Mouse (Mus musculus) heart, embryonic 10.5 days (tissue): ENCODE measurements around the gene Usp44. TPM values are rescaled to one million over a fixed set of nuclear protein-coding genes. Genes with fewer than 3 reads are reported as not detected.
"Not testable (repeated sequence)": the region's sequence is repeated elsewhere in the genome, so short reads cannot be mapped to it uniquely, and the experiment has no call there.

Experiments used
- DNase-seq: peaks from one replicate; pipeline ENCODE4 v3.0.0-alpha.2; 2017; ENCODE audit warnings: low spot score
- H3K27ac ChIP-seq: fragments of 300-500 bp; sonication (generic); 2 replicates; pipeline ENCODE4 v1.5.1; 2016; ENCODE audit warnings: mild to moderate bottlenecking
- H3K27me3 ChIP-seq: fragments of 300-500 bp; sonication (generic); 2 replicates; pipeline ENCODE4 v1.6.1; 2016; ENCODE audit warnings: mild to moderate bottlenecking; ENCODE audit not compliant: poor library complexity, insufficient read depth, severe bottlenecking
- H3K36me3 ChIP-seq: fragments of 300-500 bp; sonication (generic); 2 replicates; pipeline ENCODE4 v1.6.1; 2016; ENCODE audit warnings: mild to moderate bottlenecking, moderate library complexity
- H3K4me1 ChIP-seq: fragments of 300-500 bp; sonication (generic); 2 replicates; pipeline ENCODE4 v1.6.1; 2016; ENCODE audit warnings: mild to moderate bottlenecking
- H3K4me3 ChIP-seq: fragments of 300-500 bp; sonication (generic); 2 replicates; pipeline ENCODE4 v1.5.1; 2016; ENCODE audit warnings: mild to moderate bottlenecking, moderate library complexity
- H3K9me3 ChIP-seq: fragments of 300-500 bp; sonication (generic); 2 replicates; pipeline ENCODE4 v1.6.1; 2016; ENCODE audit warnings: mild to moderate bottlenecking, moderate library complexity
- WGBS: fragments of 180-500 bp; shearing (Covaris S2); methylation state at CpG from one replicate; pipeline ENCODE4 v1.1.7; 2016; 5-methylcytosine and 5-hydroxymethylcytosine counted together
- polyA plus RNA-seq: library from polyadenylated mRNA; unstranded; fragments of >200 nt; fragmentation: Nextera tagmentation; extraction: Ambion mirVana; gene quantifications from 2 replicates; pipeline ENCODE4 v1.2.1, GENCODE M21; 2016

Usp44 gene
- polyA plus RNA-seq = 1.6 and 2.0 TPM in 2 replicates

DNA sequence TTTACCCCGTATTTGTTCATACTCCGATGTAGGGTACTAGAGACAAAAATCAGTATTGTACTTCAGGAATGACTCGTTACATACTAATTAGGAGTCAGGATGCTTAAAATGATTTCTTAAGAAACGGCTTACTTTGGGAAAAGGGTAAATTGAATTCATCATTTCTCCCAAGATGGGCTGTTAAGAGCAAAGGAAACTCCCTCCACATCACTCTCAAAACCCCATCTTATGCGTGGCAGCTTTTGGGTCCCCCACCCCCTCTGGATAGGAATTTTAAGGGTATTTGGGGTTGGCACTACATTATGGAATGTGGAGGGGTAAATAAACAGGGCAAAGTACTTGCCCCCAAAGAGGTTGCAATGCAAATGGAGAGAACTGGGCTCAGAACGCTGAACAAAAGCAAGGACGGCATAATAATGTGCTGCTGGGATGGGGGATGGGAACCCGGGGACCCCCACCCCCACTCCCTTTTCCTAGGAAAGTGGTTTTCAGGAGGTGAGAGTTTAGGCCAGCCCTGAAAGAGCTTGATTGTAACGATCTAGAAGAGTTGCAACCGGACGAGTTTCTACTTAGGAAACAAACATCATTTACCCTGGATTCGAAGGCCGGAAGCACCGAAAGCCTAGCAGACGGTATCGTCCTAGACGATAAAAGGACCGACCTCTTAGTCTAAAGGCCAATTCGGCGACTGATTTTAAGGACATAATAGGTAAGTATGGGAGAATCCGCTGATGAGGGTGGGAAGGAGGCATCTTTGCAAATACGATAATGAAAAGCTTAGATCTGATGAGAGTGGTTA, at the start of gene Usp44:
Usp44 (plus strand) TSS at position 625 of the 799 bp plus-strand sequence.
- no peaks in the 10 kb centered on the region for H3K9me3 ChIP-seq
- WGBS = 9% methylated on average over 22 of the region's 22 CpGs
- H3K36me3 ChIP-seq = no peaks in the 10 kb centered on the region
- no peak for DNase-seq
- H3K27me3 ChIP-seq = peaks cover 58% of the 10 kb centered on the region
- peak within 1 kb of the TSS; percentile 44 for H3K4me3 ChIP-seq
- H3K4me1 ChIP-seq = 0 out of 2 replicates have a peak, but pooled peaks cover 11% of the 10 kb centered on the region
- 0 out of 2 replicates have a peak within 1 kb of the TSS, but pooled peaks have one; percentile 2 for H3K27ac ChIP-seq

DNA sequence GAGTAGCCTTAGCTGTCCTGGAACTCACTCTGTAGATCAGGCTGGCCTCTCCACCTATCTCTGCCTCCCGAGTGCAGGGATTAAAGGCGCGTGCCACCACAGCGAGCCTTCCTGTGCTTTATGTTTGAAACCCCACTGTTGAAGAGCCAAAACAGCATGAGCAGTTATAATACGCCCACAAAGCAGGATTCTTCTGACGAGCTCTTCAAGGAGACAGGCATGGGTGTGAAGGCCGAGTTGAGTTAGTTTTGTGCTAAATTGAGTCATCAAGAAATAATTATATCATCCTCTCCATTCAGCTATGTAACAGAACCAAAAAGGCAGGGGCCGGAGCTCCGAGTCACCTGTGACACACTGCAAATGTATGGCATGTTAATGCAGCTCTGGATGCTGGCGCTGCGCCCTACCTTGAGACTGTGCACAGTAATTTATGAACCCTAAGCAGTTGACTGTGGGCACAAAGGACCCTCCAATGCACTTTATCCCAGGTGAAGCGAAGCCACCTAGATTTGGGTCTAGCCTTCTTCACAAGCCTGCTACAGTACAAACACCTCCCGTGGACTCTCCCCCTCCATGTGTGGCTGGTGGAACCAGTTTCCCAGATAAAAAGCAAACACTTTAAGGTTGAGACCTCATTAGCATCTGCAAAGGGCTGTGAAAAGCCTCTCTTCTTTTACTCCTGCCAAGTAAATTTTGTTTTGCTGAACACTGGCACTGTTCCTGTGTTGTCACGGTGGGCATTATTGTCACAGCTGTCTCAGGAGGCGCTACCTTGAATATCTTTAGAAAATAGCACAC, 47.9 kb upstream of the Usp44 start:
- no peaks in the 10 kb centered on the region for H3K4me1 ChIP-seq
- H3K27me3 ChIP-seq = no peaks in the 10 kb centered on the region
- H3K4me3 ChIP-seq = no peak overlapping the region
- WGBS = 71% methylated on average over 15 of the region's 15 CpGs
- no peaks in the 10 kb centered on the region for H3K36me3 ChIP-seq
- H3K27ac ChIP-seq = no peak overlapping the region
- H3K9me3 ChIP-seq = no peaks in the 10 kb centered on the region
- DNase-seq = no peak

DNA sequence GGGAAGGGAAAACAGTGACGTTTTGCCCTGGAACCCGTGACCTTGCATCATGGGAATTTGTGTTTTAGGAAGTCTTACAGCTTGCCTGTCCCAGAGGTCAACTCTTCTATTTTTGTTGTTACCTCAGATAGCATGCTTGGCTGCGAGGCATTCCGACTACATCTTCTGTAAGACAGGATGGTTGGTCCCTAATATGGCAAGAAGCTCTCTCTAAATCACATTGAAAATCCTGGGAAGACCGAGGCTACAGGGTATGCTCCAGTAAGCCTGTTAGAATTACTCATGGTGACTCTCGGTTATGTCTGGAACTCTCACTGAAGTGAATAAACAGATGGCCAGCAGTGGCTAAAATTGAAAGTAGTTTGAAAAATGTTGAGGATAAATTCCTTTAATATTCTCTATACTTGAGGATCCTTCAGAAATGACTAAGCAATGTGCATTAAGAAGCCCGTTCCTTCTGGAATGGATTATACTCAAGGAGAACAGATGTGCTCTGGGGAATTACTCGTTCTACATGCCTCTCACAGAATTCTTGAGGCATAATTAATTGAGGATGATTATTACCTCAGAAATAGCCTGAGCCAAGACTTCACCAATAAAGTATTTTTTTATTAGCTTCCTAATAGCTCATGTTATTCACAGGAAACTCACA, 31.5 kb upstream of the Usp44 start:
- H3K4me3 ChIP-seq = no peak overlapping the region
- no peaks in the 10 kb centered on the region for H3K9me3 ChIP-seq
- no peak for DNase-seq
- H3K27me3 ChIP-seq = 0 out of 2 replicates have a peak, but pooled peaks cover 5% of the 10 kb centered on the region
- no peaks in the 10 kb centered on the region for H3K36me3 ChIP-seq
- H3K27ac ChIP-seq = no peak overlapping the region
- WGBS = 66% methylated on average over 8 of the region's 8 CpGs
- H3K4me1 ChIP-seq = no peaks in the 10 kb centered on the region

GRCm38 (mm10) chr10:93800363-93800722, 31.0 kb upstream of the Usp44 start:
- no peaks in the 10 kb centered on the region for H3K4me1 ChIP-seq
- no peaks in the 10 kb centered on the region for H3K9me3 ChIP-seq
- no peak overlapping the region for H3K4me3 ChIP-seq
- no peaks in the 10 kb centered on the region for H3K36me3 ChIP-seq
- DNase-seq = no peak
- H3K27ac ChIP-seq = no peak overlapping the region
- 0 out of 2 replicates have a peak, but pooled peaks cover under 1% of the 10 kb centered on the region for H3K27me3 ChIP-seq
- WGBS = 71% methylated on average over 4 of the region's 4 CpGs

- no peak for DNase-seq
- Histone ChIP-seq H3K36me3 (no peaks in the 10 kb centered on the region), H3K27me3 (no peaks in the 10 kb centered on the region), H3K4me3 (no peak overlapping the region), H3K9me3 (no peaks in the 10 kb centered on the region), H3K4me1 (no peaks in the 10 kb centered on the region), H3K27ac (no peak overlapping the region)
- 83% methylated on average over 5 of the region's 5 CpGs for WGBS
Observed at GRCm38 (mm10) chr10:93800895-93801294, 30.5 kb upstream of the Usp44 start.

DNA sequence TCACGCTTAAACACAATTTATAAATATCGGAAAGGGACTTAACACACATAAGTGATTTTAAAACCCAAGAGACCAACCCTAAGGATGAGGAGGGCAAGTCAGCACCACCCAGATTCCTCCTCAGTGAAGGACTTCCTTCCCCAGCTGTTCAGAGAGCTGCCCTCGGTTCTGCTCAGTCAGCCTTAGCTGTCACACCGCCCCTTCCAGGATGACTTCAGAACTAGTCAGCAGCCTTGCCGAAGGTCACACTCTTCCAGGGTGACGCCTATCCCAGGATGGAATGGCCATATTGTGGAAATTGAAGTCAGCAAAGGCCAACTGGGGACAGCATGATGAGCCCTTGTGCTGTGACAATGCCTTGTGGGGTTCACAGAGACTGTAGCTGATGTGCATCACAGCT, 28.2 kb upstream of the Usp44 start:
- Histone ChIP-seq H3K27me3 (no peaks in the 10 kb centered on the region), H3K27ac (no peak overlapping the region), H3K36me3 (no peaks in the 10 kb centered on the region), H3K9me3 (no peaks in the 10 kb centered on the region), H3K4me1 (no peaks in the 10 kb centered on the region), H3K4me3 (no peak overlapping the region)
- WGBS = 72% methylated on average over 6 of the region's 6 CpGs
- no peak for DNase-seq

- H3K4me3 ChIP-seq, H3K27me3 ChIP-seq, H3K4me1 ChIP-seq, H3K9me3 ChIP-seq, H3K27ac ChIP-seq, H3K36me3 ChIP-seq, DNase-seq: not testable (repeated sequence)
- 91% methylated on average over 8 of the region's 8 CpGs for WGBS
Observed at GRCm38 (mm10) chr10:93809438-93809837, 21.9 kb upstream of the Usp44 start.

- no peaks in the 10 kb centered on the region for H3K27me3 ChIP-seq
- H3K27ac ChIP-seq = no peak overlapping the region
- DNase-seq = no peak
- no peaks in the 10 kb centered on the region for H3K4me1 ChIP-seq
- no peaks in the 10 kb centered on the region for H3K36me3 ChIP-seq
- no peak overlapping the region for H3K4me3 ChIP-seq
- no peaks in the 10 kb centered on the region for H3K9me3 ChIP-seq
- 75% methylated on average over 7 of the region's 7 CpGs for WGBS
Observed at GRCm38 (mm10) chr10:93810590-93811185, 20.7 kb upstream of the Usp44 start.

- no peak for DNase-seq
- no peak overlapping the region for H3K27ac ChIP-seq
- 82% methylated on average over 7 of the region's 7 CpGs for WGBS
- H3K4me1 ChIP-seq = no peaks in the 10 kb centered on the region
- no peaks in the 10 kb centered on the region for H3K27me3 ChIP-seq
- no peaks in the 10 kb centered on the region for H3K36me3 ChIP-seq
- H3K9me3 ChIP-seq = no peaks in the 10 kb centered on the region
- H3K4me3 ChIP-seq = no peak overlapping the region
Observed at GRCm38 (mm10) chr10:93812098-93812497, 19.3 kb upstream of the Usp44 start.

GRCm38 (mm10) chr10:93812774-93813415, 18.5 kb upstream of the Usp44 start:
- no peak for DNase-seq
- Histone ChIP-seq H3K27me3 (no peaks in the 10 kb centered on the region), H3K36me3 (no peaks in the 10 kb centered on the region), H3K4me3 (no peak overlapping the region), H3K27ac (no peak overlapping the region), H3K4me1 (no peaks in the 10 kb centered on the region), H3K9me3 (no peaks in the 10 kb centered on the region)
- 21% methylated on average over 10 of the region's 10 CpGs for WGBS

GRCm38 (mm10) chr10:93813755-93814154, 17.6 kb upstream of the Usp44 start:
- DNase-seq = no peak
- Histone ChIP-seq H3K27ac (no peak overlapping the region), H3K4me3 (no peak overlapping the region), H3K4me1 (no peaks in the 10 kb centered on the region), H3K27me3 (0 out of 2 replicates have a peak, but pooled peaks cover under 1% of the 10 kb centered on the region), H3K9me3 (no peaks in the 10 kb centered on the region), H3K36me3 (no peaks in the 10 kb centered on the region)
- WGBS = 84% methylated on average over 10 of the region's 10 CpGs

- Histone ChIP-seq H3K27ac (no peak overlapping the region), H3K27me3 (0 out of 2 replicates have a peak, but pooled peaks cover 10% of the 10 kb centered on the region), H3K4me3 (no peak overlapping the region), H3K36me3 (no peaks in the 10 kb centered on the region), H3K9me3 (no peaks in the 10 kb centered on the region), H3K4me1 (no peaks in the 10 kb centered on the region)
- peak; percentile 82 for DNase-seq
- WGBS = 24% methylated on average over 7 of the region's 7 CpGs
Observed at GRCm38 (mm10) chr10:93818661-93819060, 12.7 kb upstream of the Usp44 start.
